Mouse (Mus musculus) activated CD4-positive, CD25-positive, alpha-beta regulatory T cell, adult 4 months (primary cell): ENCODE measurements at regions not wholly inside any gene's neighbourhood (a gene's known extent, or its start where the extent isn't known, plus 50 kb on each side); places are given as distances from the start of the nearest gene placed in this dataset.
A peak's percentile ranks its signal among the peaks of the same experiment; 100 is the strongest.

Experiments
- ATAC-seq: one replicate; pipeline ENCODE4 v1.8.0; 2017

DNA sequence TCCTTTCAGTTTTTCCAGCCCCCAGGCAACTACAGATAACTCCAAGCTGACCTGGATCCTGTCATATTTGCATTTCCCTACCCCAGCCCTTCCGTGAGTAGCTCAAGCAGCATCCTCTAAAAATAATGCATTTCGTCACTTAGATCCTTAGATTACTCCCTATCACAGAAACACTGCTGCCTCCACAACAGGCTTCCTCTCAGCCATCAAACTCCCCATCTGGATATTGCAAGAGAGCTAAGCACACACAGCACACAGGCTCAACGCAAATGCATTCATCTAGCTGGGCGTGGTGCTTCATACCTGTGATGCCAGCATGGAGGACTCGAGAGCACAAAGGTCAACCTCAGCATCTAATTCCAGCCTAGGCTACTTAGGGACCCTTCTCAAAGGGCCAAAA is 260.9 kb downstream of the Sox4 start:
- no peak for ATAC-seq

DNA sequence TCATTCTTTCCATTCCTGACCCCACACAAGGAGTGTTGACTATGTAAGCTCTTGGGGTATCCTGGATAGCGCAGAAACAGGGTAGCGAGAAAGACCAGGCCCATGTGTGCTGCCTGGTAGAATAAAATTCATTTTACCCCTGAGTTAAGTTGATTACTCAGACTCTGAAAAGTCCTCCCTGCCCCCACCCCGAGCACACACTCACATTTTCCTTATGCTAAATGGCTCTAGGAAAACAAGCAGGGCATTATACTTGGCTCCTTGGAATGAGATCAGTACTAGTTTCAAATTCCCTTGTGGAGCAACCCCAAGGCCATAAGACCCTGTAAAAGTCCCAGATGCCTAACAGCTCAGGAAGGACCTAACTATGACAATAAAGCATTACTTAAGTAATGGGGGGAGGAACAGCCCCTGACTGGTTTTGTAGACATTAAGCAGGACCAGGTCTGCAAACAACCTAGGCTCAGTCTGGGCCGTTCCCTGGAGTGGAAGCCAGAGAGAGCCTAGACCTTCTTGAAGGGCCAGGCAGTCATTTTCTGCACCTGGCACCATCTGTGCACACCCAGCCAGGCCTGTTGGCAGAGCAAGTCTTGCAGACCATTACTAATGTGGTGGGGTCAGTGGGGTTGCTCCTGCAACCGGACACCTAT is 262.9 kb downstream of the Sox4 start:
- no peak for ATAC-seq

DNA sequence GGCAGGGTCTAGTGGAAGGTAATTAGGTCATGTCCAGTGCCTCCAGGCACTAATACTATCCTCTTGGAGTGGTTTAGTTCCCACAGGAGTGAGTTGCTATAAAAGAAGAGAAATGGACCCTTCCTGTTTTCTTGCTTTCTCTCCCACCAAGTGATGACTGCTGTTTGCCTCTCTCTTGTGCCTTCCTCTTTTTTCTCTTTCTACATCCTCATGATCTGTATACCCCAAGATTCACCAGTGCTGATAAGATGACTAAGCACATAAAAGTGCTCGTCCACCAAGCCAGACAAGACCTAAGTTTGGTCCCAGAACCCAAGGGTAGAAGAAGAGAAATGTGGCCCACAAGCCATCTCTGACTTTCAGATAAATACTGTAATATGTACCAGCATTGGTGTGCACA is 265.7 kb downstream of the Sox4 start:
- no peak for ATAC-seq

DNA sequence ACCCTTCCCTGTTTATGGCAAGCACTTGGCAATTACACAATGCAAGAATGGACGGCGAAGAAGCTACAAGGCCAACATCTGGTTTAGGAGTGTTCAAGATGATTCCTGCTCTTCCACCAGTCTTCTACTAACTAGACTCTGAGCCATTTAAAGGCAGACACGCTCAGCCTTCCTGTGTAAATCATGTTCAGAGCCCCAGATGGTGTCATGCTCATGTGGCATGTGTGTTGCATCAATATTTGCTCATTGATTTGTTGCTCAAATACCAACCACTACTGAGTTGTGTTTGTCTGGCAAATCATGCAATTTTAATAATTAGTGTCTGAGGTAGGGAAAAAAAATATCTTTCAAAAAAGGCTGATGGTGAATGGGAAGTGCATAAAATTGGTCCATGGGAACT is 269.2 kb downstream of the Sox4 start:
- no peak for ATAC-seq

DNA sequence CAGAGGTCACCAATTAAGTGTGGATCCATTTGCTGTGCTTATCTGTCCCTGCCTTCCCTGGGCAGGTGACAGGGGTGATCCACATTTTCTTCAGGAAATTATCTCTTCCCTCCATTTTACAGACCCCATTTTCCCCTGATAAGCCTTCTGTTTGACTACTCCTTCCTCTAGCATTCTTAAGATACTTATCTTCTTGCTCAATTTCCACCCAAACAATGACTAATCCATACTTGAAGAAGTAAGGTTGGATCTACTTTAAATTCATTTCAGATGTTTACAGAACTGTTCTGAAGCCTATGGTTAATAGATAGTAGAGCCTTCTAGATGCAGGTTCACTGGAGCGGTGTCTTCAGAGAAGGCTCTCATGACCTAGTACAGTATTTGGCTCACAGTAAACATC is 273.2 kb downstream of the Sox4 start:
- ATAC-seq = no peak

DNA sequence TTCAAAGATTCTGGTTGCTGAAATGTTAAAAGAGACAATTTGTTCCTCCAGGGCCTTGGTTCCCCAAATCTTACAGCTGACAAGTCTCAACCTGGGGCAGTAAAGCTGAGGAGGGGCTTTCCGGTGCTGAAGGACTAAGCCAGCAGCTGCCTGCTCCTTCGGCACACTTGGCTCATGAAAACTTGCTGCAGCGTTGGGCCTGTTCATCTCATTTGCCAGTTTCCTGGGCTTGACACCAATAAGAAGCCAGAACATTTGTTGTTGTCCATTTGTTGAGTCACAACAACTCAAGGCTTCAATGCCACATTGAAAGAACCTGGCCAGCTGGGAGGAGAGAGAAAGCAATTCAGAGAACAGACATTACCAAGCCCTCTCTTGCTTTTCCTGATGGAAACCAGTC is 279.9 kb downstream of the Sox4 start:
- no peak for ATAC-seq

DNA sequence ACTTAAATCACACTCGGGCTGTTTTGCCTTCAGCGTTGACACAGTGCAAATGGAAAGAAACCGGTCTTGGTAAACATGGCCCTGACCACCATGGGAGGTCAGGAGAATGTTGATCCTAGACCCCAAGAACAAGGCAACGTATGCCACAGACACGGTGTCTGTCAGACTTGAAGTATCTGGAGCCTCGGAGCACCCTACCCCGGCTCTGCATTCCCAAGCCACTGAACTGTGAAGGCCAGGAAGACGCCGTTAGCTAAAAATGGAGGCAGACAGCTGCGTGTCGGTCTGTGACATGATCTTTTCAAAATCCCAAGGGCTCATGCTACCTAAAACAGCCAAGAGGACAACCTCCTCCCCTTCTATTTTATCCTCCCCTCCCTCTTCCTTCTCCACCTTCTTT is 282.0 kb downstream of the Sox4 start:
- ATAC-seq = no peak

DNA sequence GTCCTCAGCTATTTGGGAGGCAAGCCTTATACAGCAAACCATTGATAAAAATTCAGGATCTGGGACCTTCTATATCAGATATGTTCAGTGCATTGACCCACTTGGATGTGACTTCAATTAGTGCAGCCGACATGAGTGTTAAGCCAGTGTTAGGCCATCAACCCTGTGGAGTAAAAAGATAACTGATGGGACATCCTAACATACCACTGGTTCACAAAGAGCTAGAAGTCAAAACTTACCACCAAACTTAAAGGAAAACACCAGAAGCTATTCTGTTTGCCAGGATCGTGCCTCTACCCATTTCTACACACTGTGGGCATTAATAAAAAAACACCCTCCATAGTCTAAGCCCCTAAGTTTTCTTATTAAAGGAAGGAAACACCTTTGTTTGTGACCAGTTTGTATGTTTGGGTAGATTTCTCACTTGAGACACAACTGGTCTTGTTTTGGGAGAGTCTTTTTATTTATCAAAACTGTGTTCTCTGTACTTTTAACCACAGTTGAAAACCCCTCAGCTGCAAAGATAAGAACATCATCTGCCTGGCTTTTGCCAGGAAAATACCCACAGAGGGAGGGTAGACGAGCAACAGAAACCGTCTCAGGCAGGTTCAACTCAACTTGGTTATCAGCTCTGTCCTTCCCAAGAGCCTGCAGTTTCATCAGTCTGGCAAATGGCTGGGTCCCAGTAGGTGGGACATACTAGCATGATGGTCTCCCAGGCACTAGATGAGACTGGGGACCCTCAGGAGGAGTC is 283.5 kb downstream of the Sox4 start:
- ATAC-seq = no peak

DNA sequence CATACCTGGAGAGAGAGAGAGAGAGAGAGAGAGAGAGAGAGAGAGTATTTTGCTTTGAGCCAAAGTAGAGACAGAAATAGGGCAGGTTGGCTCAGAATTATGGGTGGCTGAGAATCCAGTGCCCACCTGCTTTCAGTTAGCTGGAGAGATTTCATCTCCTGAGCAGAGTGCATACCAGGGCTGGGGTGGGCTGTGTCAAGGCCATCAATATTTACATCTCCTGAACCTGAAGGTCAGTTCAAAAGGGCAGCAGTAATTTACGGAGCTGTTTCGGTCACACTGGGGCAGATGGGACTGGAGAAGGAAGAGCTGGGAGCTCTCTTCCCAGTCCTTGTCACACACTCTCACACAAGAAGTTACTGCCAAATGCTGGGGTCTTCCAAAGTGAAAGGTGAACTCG is 286.7 kb downstream of the Sox4 start:
- no peak for ATAC-seq

DNA sequence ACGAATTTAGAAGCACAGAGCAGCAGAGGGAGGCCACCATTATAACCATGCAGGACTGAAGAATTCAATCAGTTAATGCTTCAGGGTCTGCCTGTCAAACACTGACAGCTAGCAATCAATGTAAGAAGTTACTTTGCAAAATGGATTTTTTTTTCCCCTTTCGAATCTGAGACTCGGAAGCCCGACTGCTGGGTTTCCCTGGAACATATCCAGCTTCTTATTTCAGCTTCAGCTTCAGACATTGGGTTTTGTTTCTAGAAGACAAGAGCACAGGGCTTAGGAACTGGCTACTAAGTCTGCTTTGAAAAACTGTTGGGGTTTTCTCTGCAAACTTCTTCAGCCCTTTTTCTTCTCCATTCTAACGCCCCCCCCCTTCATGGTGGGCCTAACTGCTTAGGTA is 288.4 kb downstream of the Sox4 start:
- no peak for ATAC-seq

DNA sequence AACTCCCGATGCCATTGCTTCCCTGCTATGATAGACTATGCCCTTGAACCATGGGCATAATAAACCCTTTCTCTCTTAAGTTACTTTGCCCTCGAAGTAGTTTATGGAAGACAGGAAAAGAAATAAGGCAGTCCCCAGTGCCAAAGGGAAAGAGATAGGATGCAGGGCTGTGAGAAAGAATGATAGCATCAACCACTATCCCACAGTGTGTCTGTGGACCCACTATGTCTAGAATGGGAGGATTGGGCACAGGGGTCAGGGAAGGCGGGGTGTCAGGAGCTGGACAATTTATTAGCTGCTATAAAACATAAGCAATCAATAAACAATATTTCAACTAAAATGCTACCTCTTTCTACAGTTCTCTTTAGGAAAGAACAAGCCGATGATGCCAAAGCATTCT is 288.8 kb downstream of the Sox4 start:
- ATAC-seq = no peak

DNA sequence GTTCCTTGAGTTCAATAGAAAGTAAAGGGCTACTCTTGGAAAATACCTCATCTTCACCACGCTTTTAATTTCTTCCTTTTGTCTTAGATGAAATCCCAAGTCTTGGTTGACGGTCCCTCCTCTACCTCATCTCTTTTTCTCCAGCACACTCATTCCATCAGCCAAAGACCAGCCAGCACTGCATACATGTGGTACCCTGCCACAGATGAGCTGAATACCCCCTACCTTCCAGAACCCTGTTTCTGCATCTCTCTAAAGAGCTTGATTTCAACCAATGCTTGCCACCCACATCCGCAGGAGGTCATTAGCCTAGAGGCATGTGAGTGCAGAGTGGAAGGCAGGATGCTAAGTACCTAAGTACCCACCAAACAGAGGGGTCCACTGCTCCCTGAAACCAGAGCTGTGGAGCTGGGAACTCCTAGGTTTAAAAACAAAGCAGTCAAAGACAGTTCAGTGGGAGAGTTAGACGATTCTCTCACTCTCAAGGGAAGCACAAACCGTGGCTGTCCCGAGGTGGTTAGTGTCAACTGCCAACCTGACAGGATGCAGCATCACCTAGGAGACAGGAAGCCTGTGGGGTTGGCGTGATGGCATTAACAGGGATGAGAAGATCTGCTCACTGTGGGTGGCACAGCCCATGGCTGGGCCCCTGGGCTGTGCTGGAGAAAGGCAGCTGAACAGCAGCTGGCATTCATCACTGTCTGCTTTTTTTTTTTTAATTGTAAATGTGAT is 289.4 kb downstream of the Sox4 start:
- peak; percentile 63 for ATAC-seq

DNA sequence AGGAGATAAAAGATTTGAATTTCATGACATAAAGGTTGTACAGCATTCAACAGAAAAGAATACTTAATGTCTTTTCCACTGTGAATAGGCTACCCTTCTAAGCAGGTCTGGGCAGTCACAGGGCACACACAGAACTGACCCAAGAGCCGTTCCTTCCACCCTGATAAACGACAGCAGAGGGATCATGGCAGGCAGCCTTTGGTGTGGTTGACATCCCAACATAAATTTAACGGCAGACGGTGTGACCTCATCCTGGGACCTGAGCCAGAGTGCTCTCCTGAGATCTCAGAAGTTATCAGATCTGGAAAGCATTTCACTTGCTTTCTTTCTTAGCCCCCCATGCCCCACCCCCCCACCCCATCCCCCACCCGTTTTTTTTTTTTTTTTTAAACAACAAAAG is 290.1 kb downstream of the Sox4 start:
- ATAC-seq = no peak

DNA sequence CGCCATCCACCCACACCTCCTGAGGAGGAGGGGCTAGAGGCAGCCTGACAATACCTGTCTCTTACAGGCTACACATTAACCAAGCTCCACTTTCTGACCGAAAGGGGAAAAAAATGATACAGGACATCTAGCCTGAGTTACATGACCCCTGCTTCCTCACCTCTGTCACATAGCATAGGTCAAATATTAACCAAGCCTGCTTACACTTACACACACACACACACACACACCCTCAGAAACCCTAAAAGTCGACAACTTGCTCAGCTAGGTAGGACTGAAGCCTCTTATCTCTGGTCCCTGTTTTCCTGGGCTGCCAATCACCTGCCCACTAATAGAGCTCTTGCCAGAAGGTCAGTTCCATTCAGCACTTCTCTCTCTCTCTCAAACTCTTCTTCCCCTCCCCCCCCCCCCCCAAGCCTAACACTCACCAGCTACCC is 291.2 kb downstream of the Sox4 start:
- no peak for ATAC-seq

DNA sequence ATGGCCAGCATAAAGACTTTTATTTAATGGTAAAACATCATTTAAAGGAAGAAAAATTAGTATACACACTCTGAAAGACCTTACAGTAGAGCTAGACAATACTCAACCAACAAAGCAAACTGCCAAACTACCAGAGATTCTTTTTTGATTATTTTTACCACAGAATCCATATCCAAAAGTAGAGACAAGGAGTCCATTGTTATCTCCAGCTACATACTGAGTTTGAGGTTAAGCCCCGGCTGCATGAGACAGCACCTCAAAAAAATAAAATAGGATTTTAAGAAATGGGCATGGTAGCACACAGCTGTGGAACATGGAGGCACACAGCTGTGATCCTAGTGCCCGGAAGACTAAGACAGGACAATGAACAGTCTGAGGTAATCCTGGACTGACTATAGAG is 293.4 kb downstream of the Sox4 start:
- no peak for ATAC-seq

DNA sequence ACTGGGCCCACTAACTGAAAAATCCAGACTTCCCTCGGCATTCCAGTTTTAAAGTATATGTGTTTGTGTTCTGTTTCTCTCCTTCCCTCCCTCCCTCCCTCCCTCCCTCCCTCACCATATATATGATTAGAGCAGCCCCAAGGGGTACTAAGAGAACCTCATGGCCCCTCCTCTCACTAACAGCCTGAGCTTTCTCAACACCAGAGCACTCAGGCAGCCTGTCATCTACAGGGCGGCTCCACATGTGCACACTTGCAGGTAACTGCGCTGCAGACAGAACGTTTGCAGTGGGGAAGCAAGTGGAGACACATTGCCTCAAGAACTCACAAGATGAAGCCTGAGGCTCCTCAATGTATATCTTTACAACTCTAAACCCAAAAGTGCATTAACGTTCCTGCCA is 294.9 kb downstream of the Sox4 start:
- no peak for ATAC-seq

DNA sequence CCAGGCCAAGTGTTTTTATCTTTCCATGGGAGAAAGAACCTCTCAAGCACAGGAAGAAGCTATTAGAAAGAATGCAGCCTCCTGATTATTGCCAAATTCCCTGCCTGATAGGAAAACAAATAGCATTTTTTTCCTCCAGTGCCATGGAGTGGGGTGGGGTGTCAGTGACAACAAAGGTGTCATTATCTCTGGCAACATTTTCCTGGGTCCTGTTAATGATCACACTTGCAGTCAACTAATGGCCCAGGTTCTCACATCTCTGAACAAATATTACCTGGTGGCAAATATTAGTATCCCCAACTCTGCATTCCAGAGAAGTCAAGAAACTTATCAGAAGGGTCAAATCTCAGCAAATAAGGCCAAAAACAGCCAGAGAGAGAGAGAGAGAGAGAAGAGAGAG is 298.6 kb downstream of the Sox4 start:
- ATAC-seq = no peak

DNA sequence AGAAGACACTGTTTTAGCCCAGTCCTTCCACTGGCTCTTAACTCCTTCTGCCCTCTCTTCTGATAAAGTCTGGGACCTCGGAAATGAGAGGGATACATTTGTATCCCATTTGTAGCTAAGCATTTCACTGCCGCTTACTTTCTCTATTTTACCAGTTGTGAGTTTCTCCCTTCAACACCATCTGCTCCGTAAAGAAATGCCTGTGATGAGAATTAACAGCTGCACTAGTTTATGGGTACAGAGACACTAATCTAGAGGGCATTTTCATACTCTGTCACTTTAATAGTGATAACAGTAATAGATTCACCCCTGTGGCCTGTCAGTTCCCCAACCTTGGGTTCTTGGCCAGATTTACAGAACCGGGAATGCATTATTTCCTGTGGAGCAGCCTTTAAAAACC is 300.2 kb downstream of the Sox4 start:
- no peak for ATAC-seq

DNA sequence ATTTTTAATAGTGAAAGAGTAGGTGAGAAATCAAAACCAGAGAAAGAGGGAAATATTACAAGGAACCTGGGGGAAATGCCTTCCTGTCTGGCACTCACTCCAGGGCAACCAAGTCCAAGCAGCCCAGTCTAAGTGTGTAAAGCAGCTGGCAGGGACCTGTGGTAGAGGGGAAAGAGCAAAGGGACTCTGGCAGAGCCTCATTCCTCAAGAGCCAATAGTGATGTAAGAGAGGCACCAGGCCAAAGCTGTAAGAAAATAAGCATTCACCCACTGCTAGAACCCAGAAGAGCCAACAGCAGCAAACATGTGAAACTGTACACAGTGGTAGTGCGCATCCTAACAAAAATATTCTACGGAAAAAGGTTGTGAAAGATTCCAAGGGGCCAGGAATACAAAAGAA is 301.7 kb downstream of the Sox4 start:
- no peak for ATAC-seq

DNA sequence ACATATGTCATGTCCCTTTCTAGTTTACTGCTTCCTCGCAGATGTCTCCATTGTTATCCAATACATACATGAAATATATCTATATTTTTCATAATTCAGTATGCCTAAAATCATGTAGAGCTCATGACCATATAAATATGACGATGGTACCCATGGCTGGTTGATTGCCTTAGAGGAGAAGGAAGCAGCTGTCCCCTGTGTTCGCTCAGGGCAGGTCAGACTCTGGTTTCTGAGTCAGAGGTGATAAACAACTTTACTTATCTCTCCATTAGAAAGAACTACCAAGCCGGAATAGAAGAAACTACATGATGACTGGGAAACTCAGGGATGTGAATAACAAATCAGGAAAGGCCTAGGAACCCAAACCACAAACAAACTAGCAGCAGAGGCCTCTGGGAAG is 307.6 kb downstream of the Sox4 start:
- no peak for ATAC-seq

DNA sequence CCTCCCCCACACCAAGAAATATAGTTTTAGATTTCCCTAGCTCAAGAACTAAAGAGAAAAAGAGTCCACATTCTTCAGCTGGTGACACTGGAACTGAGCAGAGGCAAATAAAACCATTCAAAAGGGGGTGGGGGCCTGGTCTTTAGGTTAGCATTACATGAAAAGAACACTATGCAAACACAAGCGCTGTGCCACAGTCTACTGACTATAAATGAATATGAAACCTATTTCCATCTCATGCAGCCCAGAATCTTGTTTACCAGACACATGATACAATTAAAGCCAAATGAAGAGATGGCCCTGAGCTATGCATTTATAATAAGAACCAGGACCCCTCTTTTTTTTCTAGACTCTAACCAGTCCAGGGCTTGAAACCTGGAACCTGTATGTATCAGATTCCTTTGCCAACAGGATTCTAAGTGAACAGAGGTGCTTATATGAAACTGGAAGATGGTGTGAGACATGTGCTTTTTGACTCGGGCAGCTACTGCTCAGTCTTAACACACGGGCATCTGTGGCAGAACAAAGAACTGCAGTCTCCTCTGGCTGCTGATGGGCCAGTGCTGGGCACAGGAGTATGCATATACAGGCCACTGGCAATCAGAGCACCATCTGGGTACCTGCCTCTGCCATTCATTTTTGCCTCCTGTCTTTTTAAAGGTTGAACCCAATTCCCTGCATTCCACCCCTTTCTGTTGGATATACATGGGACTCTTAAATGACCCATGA is 308.5 kb downstream of the Sox4 start:
- ATAC-seq = no peak

DNA sequence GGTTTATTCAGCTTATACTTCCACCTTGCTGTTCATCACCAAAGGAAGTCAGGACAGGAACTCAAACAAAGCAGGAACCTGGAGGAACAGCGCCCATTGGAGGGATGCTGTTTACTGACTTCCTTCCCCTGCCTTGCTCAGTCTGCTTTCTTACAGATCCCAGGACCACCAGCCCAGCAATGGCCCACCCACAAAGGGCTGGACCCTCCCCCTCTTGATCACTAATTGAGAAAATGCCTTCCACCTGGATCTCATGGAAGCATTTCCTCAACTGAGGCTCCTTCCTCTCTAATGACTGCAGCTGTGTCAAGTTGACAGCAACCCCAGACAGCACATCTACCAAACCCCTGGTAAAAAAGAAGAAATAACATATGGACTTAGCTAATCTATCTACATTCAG is 312.7 kb downstream of the Sox4 start:
- ATAC-seq = no peak

DNA sequence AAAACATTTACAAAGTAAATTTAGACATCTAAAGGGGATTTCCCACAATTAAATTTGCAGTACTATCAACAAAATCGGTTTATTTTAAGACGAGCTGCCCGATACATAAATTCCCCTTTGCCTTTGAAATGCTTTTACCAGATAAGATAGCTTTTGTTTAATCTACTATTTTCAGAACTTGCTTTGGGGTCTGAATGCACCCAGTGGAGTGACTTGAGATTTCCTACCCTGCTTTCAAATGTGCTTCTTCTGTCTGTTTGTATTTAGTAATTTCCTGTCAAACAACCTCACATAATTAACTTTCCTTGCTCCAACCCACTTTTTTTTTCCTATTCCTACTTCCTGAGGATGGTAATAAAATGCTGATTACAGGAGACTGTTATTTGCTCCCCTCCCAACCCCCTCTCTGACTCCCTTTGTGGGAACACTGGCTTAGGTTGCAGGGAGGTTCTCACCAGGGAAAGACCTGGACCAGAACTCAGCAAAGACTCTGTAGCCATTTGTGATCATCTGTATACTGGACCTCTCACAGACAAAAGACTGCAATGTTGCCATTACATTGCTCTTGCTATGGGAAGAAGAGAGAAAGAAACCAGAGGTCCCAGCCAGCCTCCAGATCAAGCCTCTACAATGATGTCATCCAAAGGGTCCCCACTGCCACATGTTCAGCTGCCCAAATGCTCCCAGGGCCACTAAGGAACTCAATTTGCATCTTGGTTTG is 318.1 kb downstream of the Sox4 start:
- peak; percentile 29 for ATAC-seq
